ENCODE assay signal across 25 mouse cellular contexts in genomic region chr13:81358766-81359165, GRCm38 (mm10).
DNase-seq lines count a peak whose midpoint lies in the region; ATAC-seq and TF ChIP-seq lines count a peak whose summit lies in the region.
"Had no signal": no experiment of that assay in that cellular context is flagged by ENCODE, and none has a peak within 500 bp of the region (broad histone marks: within the 10 kb centered on the region; RNA-seq: fewer than 3 reads in every experiment).

No protein-coding gene starts in this region.

- no peak overlapping the region for H3ac ChIP-seq in myocyte (ENCODE audit: control insufficient read depth, insufficient read length)

- no peaks in the 10 kb centered on the region for H3K9me3 ChIP-seq in limb, embryonic 14.5 days (ENCODE audit: control insufficient read depth, low read length)
- H3K9me3 ChIP-seq in limb, embryonic 10.5 days (replicated peaks) = no peaks in the 10 kb centered on the region
- H3K9me3 ChIP-seq: embryonic facial prominence, embryonic 10.5 days; forebrain, embryonic 13.5 days; heart, embryonic 15.5 days; hindbrain, embryonic 12.5 days; limb, embryonic 12.5 days; liver, embryonic 13.5 days; megakaryocyte, embryonic 14.5 days; midbrain, embryonic 13.5 days had no signal

- H3K4me3 ChIP-seq in limb, embryonic 14.5 days (replicated peaks; ENCODE audit: low read length) = no peak overlapping the region
- H3K4me3 ChIP-seq in limb, embryonic 10.5 days = no peak overlapping the region
- no peak overlapping the region for H3K4me3 ChIP-seq in myocyte
- H3K4me3 ChIP-seq: embryonic facial prominence, embryonic 10.5 days; forebrain, embryonic 13.5 days; heart, embryonic 15.5 days; hindbrain, embryonic 12.5 days; limb, embryonic 12.5 days; liver, embryonic 13.5 days; megakaryocyte, embryonic 14.5 days; midbrain, embryonic 13.5 days had no signal

- DNase-seq in heart, adult 8-10 months (ENCODE audit: low spot score) = peak; percentile 11
- no peak for DNase-seq in heart, adult 11 months
- peak; percentile 9 for DNase-seq in limb, embryonic 14.5 days (ENCODE audit: low spot score)
- no peak for DNase-seq in limb, embryonic 10.5 days (ENCODE audit: low spot score)
- peak; percentile 6 for DNase-seq in Patski (ENCODE audit: low read depth, low spot score)
- DNase-seq in urinary bladder, postnatal 36 days (ENCODE audit: low spot score in 2 of 2) = no peak
- no peak for DNase-seq in retina, embryonic 14.5 days (ENCODE audit: low spot score)
- DNase-seq: cerebellum, adult 11 months; cerebellum, postnatal 10 days; gastrocnemius, postnatal 25 days; kidney, adult 11 months; kidney, postnatal 14 days; layer of hippocampus, postnatal 36 days; liver, embryonic 13.5 days; lung, adult 2 months; retina, postnatal 1 day; thymus, adult 2 months had no signal

- POLR2A ChIA-PET in Patski (lab: Charles Lee) = no interaction called here

- H3K4me1 ChIP-seq in limb, embryonic 14.5 days (ENCODE audit: control insufficient read depth, insufficient read depth, low read length) = no peaks in the 10 kb centered on the region; the same call in 1 of the 2 replicates
- H3K4me1 ChIP-seq in limb, embryonic 10.5 days = no peaks in the 10 kb centered on the region
- H3K4me1 ChIP-seq: embryonic facial prominence, embryonic 10.5 days; forebrain, embryonic 13.5 days; heart, embryonic 15.5 days; hindbrain, embryonic 12.5 days; limb, embryonic 12.5 days; liver, embryonic 13.5 days; megakaryocyte, embryonic 14.5 days; midbrain, embryonic 13.5 days had no signal

- no peak for TF ChIP-seq CTCF in Patski (IDR thresholded peaks at IDR 0.05)

- no peaks in the 10 kb centered on the region for H3K27me3 ChIP-seq in limb, embryonic 14.5 days (ENCODE audit: control insufficient read depth, insufficient read depth, low read length)
- no peaks in the 10 kb centered on the region for H3K27me3 ChIP-seq in limb, embryonic 10.5 days (ENCODE audit: low read depth, poor library complexity, severe bottlenecking)
- H3K27me3 ChIP-seq in Patski = peaks cover 12% of the 10 kb centered on the region
- H3K27me3 ChIP-seq in myocyte (ENCODE audit: control insufficient read depth, insufficient read depth, insufficient read length) = no peaks in the 10 kb centered on the region
- H3K27me3 ChIP-seq: forebrain, embryonic 13.5 days; heart, embryonic 15.5 days; hindbrain, embryonic 12.5 days; limb, embryonic 12.5 days; liver, embryonic 13.5 days; megakaryocyte, embryonic 14.5 days; midbrain, embryonic 13.5 days had no signal

- no peak overlapping the region for H3K27ac ChIP-seq in limb, embryonic 14.5 days (replicated peaks; ENCODE audit: low read depth, low read length)
- no peak overlapping the region for H3K27ac ChIP-seq in limb, embryonic 10.5 days
- H3K27ac ChIP-seq: embryonic facial prominence, embryonic 10.5 days; forebrain, embryonic 13.5 days; heart, embryonic 15.5 days; hindbrain, embryonic 12.5 days; limb, embryonic 12.5 days; liver, embryonic 13.5 days; midbrain, embryonic 13.5 days had no signal

- CTCF ChIA-PET in Patski (lab: Charles Lee) = interaction anchor here (1.4 kb wide), 1 partner anchor 13 kb away, joined by 3 read pairs; no protein-coding TSS in a partner anchor

- no peak overlapping the region for H3K4me2 ChIP-seq in limb, embryonic 14.5 days (replicated peaks; ENCODE audit: low read depth, low read length, severe bottlenecking)
- peak overlapping the region; percentile 54 for H3K4me2 ChIP-seq in myocyte (ENCODE audit: low read depth)
- H3K4me2 ChIP-seq: forebrain, embryonic 13.5 days; heart, embryonic 15.5 days; hindbrain, embryonic 12.5 days; limb, embryonic 12.5 days; liver, embryonic 13.5 days; midbrain, embryonic 13.5 days had no signal

- no peaks in the 10 kb centered on the region for H3K36me3 ChIP-seq in limb, embryonic 14.5 days (ENCODE audit: control insufficient read depth, insufficient read depth, low read length)
- H3K36me3 ChIP-seq in limb, embryonic 10.5 days = no peaks in the 10 kb centered on the region
- no peaks in the 10 kb centered on the region for H3K36me3 ChIP-seq in myocyte (ENCODE audit: control insufficient read depth, insufficient read depth)
- H3K36me3 ChIP-seq: embryonic facial prominence, embryonic 10.5 days; heart, embryonic 15.5 days; hindbrain, embryonic 12.5 days; limb, embryonic 12.5 days; liver, embryonic 13.5 days; midbrain, embryonic 13.5 days had no signal

- no peak for TF ChIP-seq POLR2A in limb, embryonic 14.5 days (IDR thresholded peaks at IDR 0.05; ENCODE audit: borderline replicate concordance, extremely low read depth, insufficient read depth, insufficient read length)
- no peak for TF ChIP-seq POLR2A in myocyte (IDR thresholded peaks at IDR 0.05; ENCODE audit: insufficient read length, low read depth)

- no peak; the same call in 1 of the 2 replicates for ATAC-seq in limb, embryonic 14.5 days (ENCODE audit: low FRiP score, low read depth)
- ATAC-seq in Patski = peak; percentile 60
- ATAC-seq: forebrain, embryonic 13.5 days; midbrain, embryonic 13.5 days had no signal

- in situ Hi-C loops in Patski (cut with MboI; ENCODE audit: low pct_unique_long_range_greater_than_20kb) = no loop called here

- 26% methylated on average over 1 of the region's 1 CpGs for WGBS in limb, embryonic 14.5 days
- 89% methylated on average over 1 of the region's 1 CpGs for WGBS in limb, embryonic 10.5 days

- no peaks in the 10 kb centered on the region for H3K79me2 ChIP-seq in myocyte (ENCODE audit: control insufficient read depth, insufficient read depth)

- no peak overlapping the region for H3K9ac ChIP-seq in limb, embryonic 14.5 days (ENCODE audit: low read depth, low read length, severe bottlenecking)
- H3K9ac ChIP-seq: forebrain, embryonic 13.5 days; heart, embryonic 15.5 days; hindbrain, embryonic 12.5 days; limb, embryonic 12.5 days; liver, embryonic 13.5 days; midbrain, embryonic 13.5 days had no signal

TF ChIP-seq in myocyte, 11 proteins besides CTCF, POLR2A, EP300 and RAD21:
- TF ChIP-seq TCF3 (IDR thresholded peaks at IDR 0.05; ENCODE audit: insufficient read length, low read depth) (no peak), USF1 (IDR thresholded peaks at IDR 0.05; ENCODE audit: low read depth) (no peak), POLR2AphosphoS2 (IDR thresholded peaks at IDR 0.05; ENCODE audit: insufficient read length, low read depth) (no peak), MAX (IDR thresholded peaks at IDR 0.05; ENCODE audit: low read depth) (no peak), SRF (IDR thresholded peaks at IDR 0.05; ENCODE audit: control insufficient read depth, insufficient read length, low read depth) (no peak), TCF12 (IDR thresholded peaks at IDR 0.05; ENCODE audit: insufficient read depth, poor library complexity, severe bottlenecking) (no peak)

Comparison
In these comparisons a context has a peak if more than half of its experiments do, and no peak if none do; other contexts are left out.
1. DNase-seq: peak in heart, adult 8-10 months (single experiment), limb, embryonic 14.5 days (single experiment) and Patski (single experiment); none in heart, adult 11 months (single experiment), limb, embryonic 10.5 days (single experiment), urinary bladder, postnatal 36 days (0 of 2) and retina, embryonic 14.5 days (single experiment).